Mouse (Mus musculus) gastrocnemius, postnatal 36 days (tissue): ENCODE results near the gene Tesmin. TPM values are rescaled to one million over a fixed set of nuclear protein-coding genes. Genes with fewer than 3 reads are reported as not detected.

Source experiments
- DNase-seq, 2 experiments: peaks; one replicate each; pipeline ENCODE4 v3.0.0; 2022
- intact Hi-C: fragments of 180-260 bp; cut with DNase I; formaldehyde crosslinking; loops from one replicate; pipeline ENCODE4 v1.15.1; 2025
- long read RNA-seq, 2 experiments: library from polyadenylated mRNA; stranded (forward); transcript quantifications; one replicate each; pipeline ENCODE4 v2.0.0; 2021
- total RNA-seq, 2 experiments: library from RNA; stranded (reverse); gene quantifications; 2 replicates each; pipeline ENCODE4 v1.2.3; 2021

The Tesmin gene
- total RNA-seq = 1 to 10 TPM in 1 of 2 experiments, under 1 TPM in 1; 0.39 to 1.3 TPM
- long read RNA-seq, experiment 1 = 0 reads
- long read RNA-seq, experiment 2 = 0 reads

- intact Hi-C loops = loop anchor here (2.0 to 5.0 kb wide), 2 partner anchors 49 to 62 kb away; no protein-coding TSS in a partner anchor
- peak; percentile 78 to 79 for DNase-seq
Observed at GRCm38 (mm10) chr19:3388629-3389057, at the start of gene Tesmin. Gene Tesmin, plus strand, starts transcription at chr19:3388857.

GRCm38 (mm10) chr19:3339187-3339586, 49.5 kb upstream of the Tesmin start:
- no peak for DNase-seq
- intact Hi-C loops = no loop called here

GRCm38 (mm10) chr19:3341021-3341420, 47.6 kb upstream of the Tesmin start:
- DNase-seq = no peak
- intact Hi-C loops = no loop called here

- DNase-seq = no peak
- intact Hi-C loops = no loop called here
Observed at GRCm38 (mm10) chr19:3343929-3344328, 44.7 kb upstream of the Tesmin start.

- DNase-seq = no peak
- intact Hi-C loops = no loop called here
Observed at GRCm38 (mm10) chr19:3344636-3345544, 43.8 kb upstream of the Tesmin start.

- DNase-seq = no peak
- intact Hi-C loops = no loop called here
Observed at GRCm38 (mm10) chr19:3347784-3348183, 40.9 kb upstream of the Tesmin start.

- intact Hi-C loops = loop anchor here (2.0 kb wide), 1 partner anchor 61 kb away; no protein-coding TSS in a partner anchor
Observed at GRCm38 (mm10) chr19:3353415-3354111, 35.1 kb upstream of the Tesmin start.

GRCm38 (mm10) chr19:3355096-3355495, 33.6 kb upstream of the Tesmin start:
- DNase-seq = no peak
- intact Hi-C loops = loop anchor here (2.0 kb wide), 1 partner anchor 62 kb away; no protein-coding TSS in a partner anchor

More at GRCm38 (mm10) chr19:3353415-3354111, 35.1 kb upstream of the Tesmin start:
- peak; percentile 44 to 55 for DNase-seq

- no peak for DNase-seq
- intact Hi-C loops = loop anchor here (2.0 kb wide), 1 partner anchor 36 kb away; no protein-coding TSS in a partner anchor
Observed at GRCm38 (mm10) chr19:3356516-3356915, 32.1 kb upstream of the Tesmin start.

- no peak for DNase-seq
- intact Hi-C loops = loop anchor here (2.0 kb wide), 1 partner anchor 37 kb away; no protein-coding TSS in a partner anchor
Observed at GRCm38 (mm10) chr19:3357620-3358019, 31.0 kb upstream of the Tesmin start.

GRCm38 (mm10) chr19:3359841-3360588, 28.6 kb upstream of the Tesmin start:
- DNase-seq = no peak
- intact Hi-C loops = no loop called here

GRCm38 (mm10) chr19:3363510-3363909, 25.1 kb upstream of the Tesmin start:
- intact Hi-C loops = no loop called here
- DNase-seq = no peak

GRCm38 (mm10) chr19:3365089-3365488, 23.6 kb upstream of the Tesmin start:
- DNase-seq = no peak
- intact Hi-C loops = no loop called here

- DNase-seq = no peak
- intact Hi-C loops = no loop called here
Observed at GRCm38 (mm10) chr19:3368276-3368675, 20.4 kb upstream of the Tesmin start.

- DNase-seq = peak in 1 of 2 experiments; percentile 15
- intact Hi-C loops = no loop called here
Observed at GRCm38 (mm10) chr19:3373380-3373779, 15.3 kb upstream of the Tesmin start.

GRCm38 (mm10) chr19:3374028-3374427, 14.6 kb upstream of the Tesmin start:
- intact Hi-C loops = no loop called here
- DNase-seq = no peak

GRCm38 (mm10) chr19:3375945-3376495, 12.6 kb upstream of the Tesmin start:
- intact Hi-C loops = no loop called here

GRCm38 (mm10) chr19:3376966-3377715, 11.5 kb upstream of the Tesmin start:
- intact Hi-C loops = no loop called here
- no peak for DNase-seq

More at GRCm38 (mm10) chr19:3375945-3376495, 12.6 kb upstream of the Tesmin start:
- no peak for DNase-seq

GRCm38 (mm10) chr19:3378614-3379013, 10.0 kb upstream of the Tesmin start:
- DNase-seq = no peak
- intact Hi-C loops = no loop called here
